17 mouse cellular contexts compared by ENCODE assay signal in the genomic region with DNA sequence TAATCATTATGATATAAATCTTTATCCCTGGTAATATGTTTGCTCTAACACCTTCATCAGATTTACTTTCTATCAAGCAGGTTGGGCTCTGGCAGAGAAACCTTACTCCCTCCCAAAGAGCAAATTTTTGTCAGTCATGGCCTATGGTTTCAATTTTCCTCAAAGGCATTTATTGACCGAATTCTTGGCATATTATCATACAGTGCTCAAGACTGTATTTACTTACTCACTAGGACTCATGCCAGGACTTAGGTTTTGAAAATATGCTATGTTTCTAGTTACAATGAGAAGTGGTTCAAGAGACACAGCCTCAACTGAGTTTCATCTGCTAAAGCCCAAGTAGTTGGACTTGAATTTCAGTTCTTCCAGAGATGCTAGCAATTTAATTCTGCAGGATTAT.
"Had no signal": no experiment of that assay in that cellular context is flagged by ENCODE, and none has a peak within 500 bp of the region (broad histone marks: within the 10 kb centered on the region; RNA-seq: fewer than 3 reads in every experiment).

No protein-coding gene starts in this region.

- H3K4me2 ChIP-seq: limb, embryonic 15.5 days; liver, embryonic 12.5 days; neural tube, embryonic 12.5 days; stomach, embryonic 15.5 days had no signal

- H3K36me3 ChIP-seq: limb, embryonic 15.5 days; liver, embryonic 12.5 days; midbrain, embryonic 10.5 days; neural tube, embryonic 12.5 days; stomach, embryonic 15.5 days had no signal

- H3K27me3 ChIP-seq: limb, embryonic 15.5 days; liver, embryonic 12.5 days; neural tube, embryonic 12.5 days; stomach, embryonic 15.5 days had no signal

- H3K9ac ChIP-seq: limb, embryonic 15.5 days; liver, embryonic 12.5 days; neural tube, embryonic 12.5 days; stomach, embryonic 15.5 days had no signal

- H3K4me1 ChIP-seq: liver, embryonic 12.5 days; midbrain, embryonic 10.5 days; neural tube, embryonic 12.5 days; stomach, embryonic 15.5 days had no signal

- H3K27ac ChIP-seq: layer of hippocampus, adult 2 months; limb, embryonic 15.5 days; liver, embryonic 12.5 days; midbrain, embryonic 10.5 days; neural tube, embryonic 12.5 days; stomach, embryonic 15.5 days had no signal

- H3K9me3 ChIP-seq: limb, embryonic 15.5 days; liver, embryonic 12.5 days; midbrain, embryonic 10.5 days; neural tube, embryonic 12.5 days; stomach, embryonic 15.5 days had no signal

- DNase-seq: kidney, adult 9 months; kidney, postnatal 10 days; kidney, postnatal 4 days; lung, postnatal 4 days; midbrain, embryonic 14.5 days; right cerebral cortex, postnatal 4 days; spleen, adult 18-20 months; thymus, adult 2 months; thymus, postnatal 25 days had no signal

- H3K4me3 ChIP-seq: layer of hippocampus, adult 2 months; limb, embryonic 15.5 days; liver, embryonic 12.5 days; midbrain, embryonic 10.5 days; myocyte; neural tube, embryonic 12.5 days; stomach, embryonic 15.5 days had no signal

- ATAC-seq: intestine, postnatal 0 days; liver, embryonic 12.5 days had no signal
